Mouse (Mus musculus) limb, embryonic 14.5 days (tissue): ENCODE measurements around the gene Lman2l. TPM values are rescaled to one million over a fixed set of nuclear protein-coding genes. Genes with fewer than 3 reads are reported as not detected.

Experiments used
- ATAC-seq: fragments of 200-750 bp; cut with Nextera tagmentation; 2 replicates; pipeline ENCODE4 v1.8.0; 2017; ENCODE audit warnings: low read depth, moderate number of reproducible peaks, moderate TSS enrichment; ENCODE audit not compliant: low FRiP score
- DNase-seq: peaks from one replicate; pipeline ENCODE4 v3.0.0-alpha.2; 2015; ENCODE audit warnings: low spot score
- H3K27ac ChIP-seq: fragments of 300-500 bp; sonication (generic); replicated peaks from 2 replicates; pipeline ENCODE4 v1.5.1; 2014; ENCODE audit warnings: low read depth, mild to moderate bottlenecking, low read length, moderate library complexity, mixed read lengths
- H3K27me3 ChIP-seq: fragments of 300-500 bp; sonication (generic); 2 replicates; pipeline ENCODE4 v1.6.1; 2014; ENCODE audit warnings: low read length, mixed read lengths; ENCODE audit not compliant: control insufficient read depth, insufficient read depth
- H3K36me3 ChIP-seq: fragments of 300-500 bp; sonication (generic); 2 replicates; pipeline ENCODE4 v1.6.1; 2014; ENCODE audit warnings: mild to moderate bottlenecking, low read length, moderate library complexity, mixed read lengths; ENCODE audit not compliant: control insufficient read depth, insufficient read depth
- H3K4me1 ChIP-seq: fragments of 300-500 bp; sonication (generic); 2 replicates; pipeline ENCODE4 v1.6.1; 2014; ENCODE audit warnings: antibody characterized with exemption, low read length, mixed read lengths; ENCODE audit not compliant: control insufficient read depth, insufficient read depth
- H3K4me2 ChIP-seq: fragments of 300-500 bp; sonication (generic); replicated peaks from 2 replicates; pipeline ENCODE4 v1.6.1; 2014; ENCODE audit warnings: low read depth, mild to moderate bottlenecking, low read length, moderate library complexity; ENCODE audit not compliant: severe bottlenecking
- H3K4me3 ChIP-seq: fragments of 300-500 bp; sonication (generic); replicated peaks from 2 replicates; pipeline ENCODE4 v1.5.1; 2014; ENCODE audit warnings: low read length
- H3K9ac ChIP-seq: fragments of 300-500 bp; sonication (generic); 2 replicates; pipeline ENCODE4 v1.6.1; 2014; ENCODE audit warnings: mild to moderate bottlenecking, low read depth, low read length, moderate library complexity; ENCODE audit not compliant: severe bottlenecking
- H3K9me3 ChIP-seq: fragments of 300-500 bp; sonication (generic); 2 replicates; pipeline ENCODE4 v1.6.1; 2016; ENCODE audit warnings: low read length; ENCODE audit not compliant: control insufficient read depth
- POLR2A ChIP-seq: fragments of 200-500 bp; IDR thresholded peaks from 2 replicates; pipeline ENCODE4 v1.8.0; 2012; ENCODE audit warnings: inconsistent platforms, mild to moderate bottlenecking, moderate library complexity, borderline replicate concordance; ENCODE audit not compliant: insufficient read depth, insufficient read length; ENCODE audit errors: extremely low read depth
- WGBS: fragments of 180-500 bp; shearing (Covaris S2); extraction: QIAGEN DNeasy Blood & Tissue Kit; methylation state at CpG from one replicate; pipeline ENCODE4 v1.1.7; 2014; 5-methylcytosine and 5-hydroxymethylcytosine counted together
- polyA plus RNA-seq, 2 experiments: library from polyadenylated mRNA; depleted of rRNA in 1 of 2; stranded (reverse) in 1 of 2; unstranded in 1 of 2; fragments of >200 nt; fragmentation: Nextera tagmentation in 1 of 2; extraction: Ambion mirVana in 1 of 2; gene quantifications; 2 replicates each; pipeline versions ENCODE4 v1.2.1 to v1.2.3; 2012 to 2014

The Lman2l gene
- polyA plus RNA-seq, 2 experiments, result 26.7 to 32.2 TPM

DNA sequence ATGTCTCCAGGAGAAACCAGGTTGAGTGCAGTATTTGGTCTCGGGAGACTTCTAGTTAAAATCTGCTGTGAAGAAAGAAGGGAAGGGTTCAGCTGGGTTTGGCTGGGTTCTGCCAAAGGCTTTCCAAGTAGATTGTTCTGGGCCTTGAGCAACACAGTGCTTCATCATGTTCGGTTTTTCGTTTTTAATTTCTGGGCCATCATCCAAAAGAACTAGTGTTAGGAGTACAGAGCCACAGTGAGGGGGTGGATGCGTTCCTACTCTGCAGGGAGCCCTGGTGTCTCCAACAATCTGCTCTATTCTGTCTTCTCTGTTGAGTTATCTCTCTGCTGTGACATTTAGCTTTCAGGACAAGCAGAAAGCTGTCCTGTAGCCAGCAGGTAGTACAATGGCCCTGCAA, 4.0 kb downstream of the Lman2l start:
- 91% methylated on average over 4 of the region's 4 CpGs for WGBS
- peaks cover 58% of the 10 kb centered on the region for H3K36me3 ChIP-seq

DNA sequence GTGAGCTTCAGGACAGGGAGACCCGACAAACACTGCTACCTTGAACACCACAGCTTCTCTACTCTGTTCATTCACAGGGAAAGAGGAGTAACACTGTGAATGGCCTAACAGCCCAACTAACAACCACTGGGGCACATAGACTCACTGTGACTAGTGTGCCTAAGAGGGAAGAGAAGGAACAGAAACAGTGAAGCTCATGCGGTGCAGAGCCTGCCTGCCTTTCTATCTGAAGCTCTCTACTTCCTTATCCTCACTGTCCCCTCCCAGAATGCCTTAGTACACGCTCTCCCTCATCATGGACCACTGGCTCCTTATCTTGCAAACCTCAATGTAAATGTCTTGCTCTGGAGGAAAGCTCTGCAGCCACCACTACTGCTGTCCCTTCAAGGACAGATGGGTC, 7.8 kb downstream of the Lman2l start:
- Histone ChIP-seq H3K4me2 (no peak overlapping the region), H3K9me3 (no peaks in the 10 kb centered on the region)
- WGBS, result 96% methylated on average over 3 of the region's 3 CpGs

More for the DNA sequence above, 4.0 kb downstream of the Lman2l start:
- H3K9me3 ChIP-seq, result no peaks in the 10 kb centered on the region
- no peak overlapping the region for H3K9ac ChIP-seq
- DNase-seq (no peak), ATAC-seq (no peak)
- H3K4me1 ChIP-seq, result peaks cover 3% of the 10 kb centered on the region; the same call in 1 of the 2 replicates
- no peaks in the 10 kb centered on the region for H3K27me3 ChIP-seq
- no peak overlapping the region for H3K4me3 ChIP-seq
- no peak overlapping the region for H3K4me2 ChIP-seq
- H3K27ac ChIP-seq, result no peak overlapping the region
- no peak for TF ChIP-seq POLR2A

DNA sequence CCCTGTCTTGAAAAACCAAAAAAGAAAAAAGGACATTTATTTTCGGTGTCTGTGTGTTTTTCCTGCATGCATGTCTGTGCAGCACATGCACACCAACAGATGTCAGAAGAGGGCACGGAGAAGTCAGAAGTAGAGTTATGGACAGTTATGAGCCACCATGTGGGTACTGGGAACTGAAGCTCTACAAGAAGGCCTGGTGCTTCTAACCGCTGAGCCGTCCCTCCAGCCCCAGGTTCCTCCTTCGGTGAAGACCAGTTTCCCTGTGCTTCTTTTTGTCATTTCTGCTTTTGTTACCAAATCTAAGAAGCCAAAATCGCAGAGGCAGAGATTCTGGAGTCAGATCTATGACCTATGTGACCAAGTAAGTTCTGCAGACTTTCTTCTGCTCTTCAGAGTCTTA, 8.6 kb downstream of the Lman2l start:
- no peak for TF ChIP-seq POLR2A
- Histone ChIP-seq H3K27ac (no peak overlapping the region), H3K4me3 (no peak overlapping the region), H3K9me3 (no peaks in the 10 kb centered on the region), H3K9ac (no peak overlapping the region), H3K4me1 (no peaks in the 10 kb centered on the region), H3K27me3 (no peaks in the 10 kb centered on the region), H3K36me3 (peaks cover 88% of the 10 kb centered on the region), H3K4me2 (no peak overlapping the region)
- DNase-seq, result no peak
- ATAC-seq, result no peak
- 96% methylated on average over 6 of the region's 6 CpGs for WGBS

More for the DNA sequence above, 7.8 kb downstream of the Lman2l start:
- H3K27me3 ChIP-seq, result no peaks in the 10 kb centered on the region
- ATAC-seq (no peak), DNase-seq (no peak)
- peaks cover 85% of the 10 kb centered on the region for H3K36me3 ChIP-seq
- H3K4me1 ChIP-seq, result no peaks in the 10 kb centered on the region
- TF ChIP-seq POLR2A, result no peak
- no peak overlapping the region for H3K4me3 ChIP-seq
- no peak overlapping the region for H3K27ac ChIP-seq
- H3K9ac ChIP-seq, result no peak overlapping the region

DNA sequence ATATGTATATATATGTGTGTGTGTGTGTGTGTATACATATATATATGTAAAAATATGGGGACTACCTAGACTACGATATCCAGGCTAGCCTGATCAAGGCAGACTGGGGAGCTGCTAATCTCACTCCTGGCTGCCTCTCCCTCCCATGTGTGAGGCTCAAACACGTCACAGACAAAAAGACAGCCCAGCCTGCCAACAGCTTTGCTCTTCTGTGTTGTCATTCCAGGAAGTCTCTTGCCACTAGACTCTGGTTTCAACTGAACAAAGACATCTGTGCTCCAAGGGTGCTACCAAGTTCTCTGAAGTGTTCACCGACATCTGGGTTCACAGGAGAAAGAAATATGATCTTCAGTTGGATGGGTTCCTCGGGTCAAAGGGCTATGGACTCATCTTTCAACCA, 10.0 kb downstream of the Lman2l start:
- no peak overlapping the region for H3K4me3 ChIP-seq
- WGBS, result 83% methylated on average over 4 of the region's 4 CpGs
- H3K4me1 ChIP-seq, result no peaks in the 10 kb centered on the region
- no peak for TF ChIP-seq POLR2A
- no peak overlapping the region for H3K27ac ChIP-seq
- no peak overlapping the region for H3K9ac ChIP-seq
- DNase-seq (no peak), ATAC-seq (no peak)
- H3K36me3 ChIP-seq, result peaks cover 89% of the 10 kb centered on the region
- H3K9me3 ChIP-seq, result no peaks in the 10 kb centered on the region
- no peaks in the 10 kb centered on the region for H3K27me3 ChIP-seq
- H3K4me2 ChIP-seq, result no peak overlapping the region

DNA sequence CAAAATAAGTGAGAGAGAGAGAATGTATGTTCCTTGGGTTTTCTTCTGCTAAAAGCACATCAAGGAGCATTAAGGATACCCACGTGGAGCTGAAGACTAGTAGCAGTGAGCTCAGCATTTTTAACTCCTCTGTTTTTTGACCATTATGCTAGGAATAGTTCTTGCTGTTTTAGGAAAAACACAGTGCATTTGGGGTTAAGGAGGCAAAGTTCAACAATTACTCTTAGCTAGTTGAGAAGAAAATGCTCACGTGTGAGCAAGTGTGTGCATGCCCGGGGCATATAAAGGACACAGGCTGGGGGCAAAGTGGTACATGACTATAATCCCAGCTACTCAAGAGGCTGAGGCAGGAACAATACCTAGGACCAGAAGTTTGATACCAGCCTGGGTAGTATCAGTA, 11.5 kb downstream of the Lman2l start:
- ATAC-seq (no peak), DNase-seq (no peak)
- Histone ChIP-seq H3K4me1 (no peaks in the 10 kb centered on the region), H3K9me3 (no peaks in the 10 kb centered on the region), H3K9ac (no peak overlapping the region), H3K27ac (no peak overlapping the region), H3K4me3 (no peak overlapping the region), H3K4me2 (no peak overlapping the region), H3K36me3 (peaks cover 86% of the 10 kb centered on the region), H3K27me3 (no peaks in the 10 kb centered on the region)
- 89% methylated on average over 3 of the region's 3 CpGs for WGBS
- no peak for TF ChIP-seq POLR2A

DNA sequence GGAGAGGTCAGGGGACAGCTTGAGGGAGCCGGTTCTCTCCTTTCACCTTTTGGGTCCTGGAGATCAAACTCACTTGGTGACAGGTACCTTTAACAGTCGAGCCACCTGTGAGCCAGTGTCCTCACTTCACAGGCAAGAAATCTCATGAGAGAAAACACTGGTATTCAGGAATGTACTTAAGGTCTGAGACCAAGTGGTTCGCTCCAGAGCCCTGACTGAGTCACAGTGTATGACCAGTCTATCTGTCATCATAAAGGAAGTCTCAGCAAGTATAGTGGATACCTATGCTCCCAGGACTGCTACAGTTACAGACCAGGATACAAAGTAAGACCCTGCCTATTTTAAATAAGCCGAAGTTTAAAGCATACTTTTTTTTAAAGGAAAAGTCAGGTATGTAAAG, 12.1 kb downstream of the Lman2l start:
- Histone ChIP-seq H3K9ac (no peak overlapping the region), H3K4me1 (no peaks in the 10 kb centered on the region), H3K4me3 (no peak overlapping the region), H3K27ac (no peak overlapping the region), H3K9me3 (no peaks in the 10 kb centered on the region), H3K36me3 (peaks cover 86% of the 10 kb centered on the region), H3K27me3 (no peaks in the 10 kb centered on the region), H3K4me2 (no peak overlapping the region)
- ATAC-seq, result no peak
- 84% methylated on average over 4 of the region's 4 CpGs for WGBS
- TF ChIP-seq POLR2A, result no peak
- no peak for DNase-seq
